Mouse (Mus musculus): ENCODE measurements around the gene Golga1.

Golga1 gene

DNA sequence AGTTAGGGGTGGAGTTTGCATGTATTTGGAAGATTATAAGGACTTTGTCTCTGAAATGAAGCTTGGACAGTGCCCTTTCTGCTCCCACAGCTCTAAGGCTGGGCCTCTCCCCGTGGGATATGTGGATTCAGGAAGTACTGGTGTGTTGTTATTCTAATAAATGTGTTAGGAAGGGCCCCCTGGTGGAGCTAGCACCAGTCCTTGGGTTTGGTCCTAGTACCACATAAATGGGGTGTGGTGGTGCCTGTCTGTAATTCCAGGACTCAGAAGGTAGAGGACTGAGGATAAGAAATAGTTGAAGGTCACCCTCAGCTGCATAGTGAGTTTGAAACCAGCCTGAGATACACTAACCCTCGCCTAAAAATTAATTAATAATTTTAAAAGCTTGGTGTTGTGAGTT is 92.1 kb downstream of the Golga1 start:
- no peak for DNase-seq

DNA sequence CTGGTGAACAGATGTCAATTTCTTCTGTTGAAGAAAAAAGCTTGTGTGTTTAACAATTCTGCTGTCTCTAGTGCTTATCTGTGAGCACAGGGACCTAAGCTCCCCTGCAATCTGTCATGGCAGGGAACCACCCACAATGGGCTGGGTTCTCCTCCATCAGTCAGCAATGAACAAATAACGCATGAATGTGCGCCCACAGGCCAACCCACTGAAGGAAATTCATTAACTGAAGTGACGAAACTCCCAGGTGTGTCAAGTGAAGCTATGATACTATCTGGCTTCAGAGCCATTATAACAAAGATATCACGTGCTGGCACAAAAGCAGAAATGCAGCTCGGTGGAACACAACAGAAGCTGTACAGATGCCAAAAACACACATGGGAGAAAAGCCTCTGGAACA is 95.3 kb downstream of the Golga1 start:
- DNase-seq, result no peak

DNA sequence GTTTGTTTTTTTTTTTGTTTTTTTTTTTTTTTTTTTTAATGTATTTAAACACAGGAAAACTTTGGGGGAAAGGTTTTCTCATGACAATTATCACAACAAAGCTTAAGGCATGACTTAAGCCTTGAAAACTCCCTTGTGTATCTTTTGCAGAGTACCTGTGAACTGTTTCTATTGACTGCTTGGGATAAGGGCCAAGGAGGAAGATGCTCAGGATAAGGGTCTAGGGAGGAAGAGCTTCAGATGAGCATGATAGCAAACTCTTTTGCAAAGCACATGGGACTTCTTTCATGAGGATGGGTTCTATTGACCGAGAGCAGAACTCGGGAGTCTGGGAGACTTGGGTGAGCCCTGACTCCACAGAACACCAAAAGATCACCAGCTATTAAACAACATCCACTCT is 95.7 kb downstream of the Golga1 start:
- no peak for DNase-seq
